Mouse (Mus musculus): ENCODE results near the gene Gm43552. TPM values are rescaled to one million over a fixed set of nuclear protein-coding genes. Genes with fewer than 3 reads are reported as not detected.

The Gm43552 gene
- total RNA-seq, 1 experiment from 2014 or later: not detected

GRCm38 (mm10) chr5:65435806-65436561, 56.6 kb downstream of the Gm43552 start, which contains the start of gene Ugdh:
Gene Ugdh, minus strand, starts transcription at chr5:65435949.
- peak; percentile 98 for DNase-seq

GRCm38 (mm10) chr5:65435363-65435805, 57.2 kb downstream of the Gm43552 start:
- DNase-seq: peak; percentile 72

GRCm38 (mm10) chr5:65434471-65435362, 57.9 kb downstream of the Gm43552 start:
- no peak for DNase-seq

DNA sequence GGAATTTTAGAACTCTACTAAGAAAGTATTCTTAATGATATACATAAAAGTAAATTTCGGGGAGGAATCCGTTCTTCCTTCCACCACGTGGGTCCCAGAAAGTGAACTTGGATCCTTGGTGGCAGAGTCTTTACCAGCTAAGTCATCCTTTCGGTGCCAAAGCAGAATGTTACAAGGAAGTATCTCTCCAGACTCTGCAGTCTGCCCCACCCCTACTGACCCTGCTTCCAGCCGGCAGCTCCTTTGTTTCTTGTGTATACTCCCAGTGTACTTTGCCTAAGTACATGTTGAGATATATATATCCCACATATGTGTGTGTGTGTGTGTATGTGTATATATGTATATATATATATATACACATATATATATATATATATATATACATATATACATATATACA, 63.2 kb downstream of the Gm43552 start:
- DNase-seq: no peak

DNA sequence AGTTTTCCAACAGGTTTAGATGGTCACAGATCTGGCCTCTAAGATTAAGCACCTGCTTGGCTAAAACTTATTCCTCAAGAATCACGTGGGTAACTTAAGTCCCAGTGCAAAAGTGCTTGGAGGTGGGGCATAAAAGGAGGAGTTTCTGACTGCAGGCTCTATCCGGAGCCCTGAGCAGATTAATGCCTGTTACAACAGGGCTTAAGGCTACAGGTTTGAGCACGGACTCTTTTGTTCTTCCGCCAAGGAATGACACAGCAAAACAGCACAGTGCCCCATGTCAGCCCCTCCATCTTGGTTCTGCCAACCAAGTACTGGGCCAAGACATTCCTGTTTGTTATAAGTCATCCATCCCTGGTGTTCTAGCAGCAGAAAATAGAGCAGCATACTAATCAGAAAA, 64.3 kb downstream of the Gm43552 start:
- DNase-seq: no peak

DNA sequence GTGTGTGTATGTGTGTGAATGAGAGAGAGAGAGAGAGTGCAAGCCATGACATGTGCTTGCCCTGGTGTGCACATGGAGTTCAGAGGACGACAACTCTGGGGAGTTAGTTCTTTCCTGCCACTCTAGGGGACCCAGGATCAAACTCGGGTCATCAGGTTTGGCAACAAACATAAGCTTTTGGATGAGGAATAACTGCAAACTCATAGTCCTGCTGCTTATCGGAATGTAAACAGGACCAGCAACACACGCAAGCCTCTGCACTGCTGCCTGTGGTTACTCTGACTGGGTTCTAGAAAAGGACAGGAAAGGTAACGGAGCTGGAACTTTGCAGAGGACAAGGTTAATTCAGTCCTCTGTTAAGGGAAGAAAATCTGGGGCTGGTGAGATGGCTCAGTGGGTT, 67.4 kb downstream of the Gm43552 start:
- no peak for DNase-seq

- peak; percentile 29 for DNase-seq
Measured at GRCm38 (mm10) chr5:65424215-65424614, 68.4 kb downstream of the Gm43552 start.

DNA sequence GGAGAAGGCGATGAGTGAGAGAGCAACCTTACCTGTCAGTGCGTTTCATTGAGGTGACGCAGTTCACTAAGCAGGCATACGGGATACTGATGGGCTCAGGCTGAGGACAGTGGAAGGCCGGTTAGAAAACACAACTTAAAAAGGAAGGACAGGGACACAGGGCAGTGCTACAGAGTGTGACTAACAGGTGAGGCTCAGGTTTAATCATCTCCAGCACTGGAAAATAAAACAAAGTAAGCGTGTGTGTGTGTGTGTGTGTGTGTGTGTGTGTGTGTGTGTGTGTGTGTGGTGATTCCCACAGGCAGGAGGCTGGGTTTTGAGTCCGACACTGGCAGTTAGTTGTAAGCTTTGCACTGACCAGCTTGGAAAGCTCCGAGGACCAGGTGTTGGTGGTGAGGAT, 69.8 kb downstream of the Gm43552 start:
- DNase-seq: no peak

DNA sequence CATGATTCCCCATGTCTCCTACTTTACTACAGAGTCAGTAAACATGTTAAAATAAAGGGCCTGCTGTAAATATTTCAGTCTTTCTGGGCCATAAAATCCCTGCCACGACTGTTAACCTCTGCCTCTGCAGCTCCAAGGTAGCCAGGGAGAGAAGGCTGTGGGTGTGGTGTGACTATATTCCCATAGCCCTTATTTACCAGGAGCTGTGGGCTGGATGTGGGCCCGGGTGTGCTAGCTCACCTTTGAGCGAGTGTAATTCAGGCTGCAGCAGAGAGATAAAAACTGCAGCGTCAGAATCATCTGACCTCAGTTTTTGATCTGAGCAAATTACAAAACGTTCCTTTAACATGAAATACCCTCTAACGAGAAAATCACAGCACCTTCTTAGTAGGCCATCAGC, 71.8 kb downstream of the Gm43552 start:
- DNase-seq: no peak

GRCm38 (mm10) chr5:65419136-65419535, 73.5 kb downstream of the Gm43552 start:
- DNase-seq: no peak

GRCm38 (mm10) chr5:65415653-65416458, 76.8 kb downstream of the Gm43552 start:
- peak; percentile 24 for DNase-seq

DNA sequence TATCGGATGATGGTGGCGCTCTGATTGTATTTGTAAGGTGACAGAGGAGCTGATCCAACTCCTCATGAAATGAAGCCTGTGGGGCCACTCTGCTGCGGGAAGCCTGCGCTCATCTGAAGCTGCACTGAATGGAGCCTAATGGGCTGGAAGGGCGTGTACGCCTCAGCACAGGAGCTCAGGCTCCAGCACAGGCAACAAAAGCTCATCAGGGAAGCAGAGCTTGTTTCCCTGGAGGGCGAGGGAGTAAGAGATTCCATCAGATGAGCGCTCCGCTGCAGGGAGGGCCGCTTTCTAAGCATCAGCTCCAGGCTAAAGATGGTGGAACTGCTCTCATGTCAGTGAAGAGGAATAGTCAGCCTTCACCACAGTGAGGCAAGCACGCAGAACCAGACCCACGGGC, 84.6 kb downstream of the Gm43552 start:
- DNase-seq: no peak

GRCm38 (mm10) chr5:65401251-65401994, 91.2 kb downstream of the Gm43552 start:
- peak; percentile 89 for DNase-seq

DNA sequence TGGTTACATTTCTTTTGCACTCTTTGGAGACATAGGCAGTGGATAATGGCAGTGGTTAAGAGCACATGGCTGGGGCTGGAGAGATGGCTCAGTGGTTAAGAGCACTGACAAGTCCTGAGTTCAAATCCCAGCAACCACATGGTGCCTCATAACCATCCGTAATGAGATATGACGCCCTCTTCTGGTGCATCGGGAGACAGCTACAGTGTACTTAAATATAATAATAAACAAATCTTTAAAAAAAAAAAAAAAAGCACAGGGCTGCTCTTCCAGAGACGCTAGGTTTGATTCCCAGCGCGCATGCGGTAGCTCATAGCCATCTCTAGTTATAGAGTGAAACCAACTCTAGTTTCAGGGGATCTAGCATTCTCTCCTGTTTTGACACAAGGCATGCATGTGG, 98.2 kb downstream of the Gm43552 start:
- DNase-seq: no peak

DNA sequence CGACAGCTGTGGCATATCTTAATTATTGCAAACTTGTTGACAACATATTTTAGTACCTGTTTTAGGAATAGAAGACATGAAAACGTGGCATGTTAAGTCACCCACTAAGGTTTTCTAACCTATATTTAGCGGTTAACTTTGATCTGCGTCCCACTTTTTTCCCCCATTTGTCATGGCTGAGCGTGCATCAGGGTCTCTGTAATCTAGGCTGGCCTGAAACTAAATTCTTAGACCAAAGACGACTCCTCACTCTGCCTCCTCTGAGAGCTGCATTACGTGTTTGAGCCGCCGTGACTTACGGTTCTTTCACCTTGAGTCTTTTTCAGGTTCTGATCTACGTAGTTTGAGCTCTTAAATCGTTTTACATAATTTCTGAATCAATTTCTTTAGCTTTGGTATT, 100.9 kb downstream of the Gm43552 start:
- DNase-seq: peak; percentile 32

GRCm38 (mm10) chr5:65390648-65391644, 101.7 kb downstream of the Gm43552 start, which contains the start of the genes Rpl9 and Lias:
Gene Rpl9, minus strand, starts transcription at chr5:65391444.
Gene Lias, plus strand, starts transcription at chr5:65391497.
- peak; percentile 99 for DNase-seq

DNA sequence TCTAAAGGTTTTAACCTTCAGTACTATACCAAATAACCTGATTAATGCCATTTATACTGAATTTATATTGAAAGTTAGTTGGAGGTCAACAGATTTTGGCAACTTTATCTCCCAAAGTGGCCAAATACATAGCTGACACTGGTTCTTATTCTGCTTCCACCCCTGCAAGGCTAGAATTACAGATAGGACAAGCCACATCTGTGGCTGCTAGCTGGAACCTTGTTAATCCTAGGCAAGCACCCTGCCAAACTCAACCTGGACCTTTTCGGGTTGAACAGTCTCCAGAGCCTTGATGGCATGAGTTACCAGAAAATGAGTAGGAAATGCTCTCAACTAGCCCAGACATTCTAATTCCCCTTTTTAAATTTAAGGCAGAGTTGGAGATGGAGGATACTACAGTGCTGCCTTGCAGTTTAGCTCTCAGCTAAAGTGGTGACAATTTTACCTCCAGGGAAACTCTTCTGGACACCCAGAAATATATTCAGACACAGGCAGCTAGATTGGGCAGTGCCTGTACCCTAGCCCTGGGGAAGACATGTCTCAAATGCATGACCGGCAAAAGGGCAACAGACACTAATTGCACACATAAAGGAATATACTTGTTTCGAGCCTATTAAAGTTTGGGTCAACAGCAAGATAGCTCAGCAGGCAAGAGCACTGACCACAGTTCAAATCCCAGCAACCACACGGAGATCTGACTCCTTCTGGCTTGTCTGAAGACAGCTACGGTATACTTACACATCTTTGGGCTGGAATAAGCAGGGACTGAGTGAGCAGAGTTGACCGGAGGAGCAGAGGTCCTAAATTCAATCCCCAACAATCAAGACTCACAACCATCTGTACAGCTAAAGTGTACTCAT, 105.4 kb downstream of the Gm43552 start:
- DNase-seq: no peak

GRCm38 (mm10) chr5:65385704-65386103, 106.9 kb downstream of the Gm43552 start:
- no peak for DNase-seq
